Mouse (Mus musculus) cerebellum, adult 11 months (tissue): ENCODE measurements around the gene Sema5a.

ENCODE experiments used
- DNase-seq: peaks from one replicate; pipeline ENCODE4 v3.0.0; 2022

The Sema5a gene

DNA sequence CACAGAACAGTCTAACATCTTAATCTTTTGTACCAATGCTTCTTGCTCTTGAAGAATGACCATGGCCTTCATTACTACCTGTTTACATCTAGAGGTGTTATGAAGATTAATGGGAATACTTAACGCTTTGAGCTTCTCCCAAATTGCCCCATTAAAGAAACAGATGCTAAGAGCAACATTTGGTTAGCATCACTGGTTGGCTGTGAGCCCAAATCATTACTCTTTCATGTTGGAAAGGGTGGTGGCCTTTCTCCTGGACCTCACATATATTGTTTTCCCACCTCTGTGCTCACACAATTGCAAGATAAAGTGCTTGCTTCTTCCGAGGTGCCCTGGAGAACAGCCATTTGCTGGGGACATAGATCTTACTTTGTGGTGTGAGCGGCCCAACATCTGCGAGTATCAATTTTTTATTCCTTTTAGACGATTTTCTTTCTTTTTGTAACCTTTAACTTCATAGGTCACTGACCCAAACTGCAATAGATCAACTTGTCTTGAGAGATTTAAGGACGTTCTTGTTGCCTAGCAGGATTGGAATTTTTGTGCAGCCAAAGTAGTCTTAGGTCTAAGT is 227.0 kb downstream of the Sema5a start:
- no peak for DNase-seq

- no peak for DNase-seq
Observed at GRCm38 (mm10) chr15:32480747-32481146, 236.1 kb downstream of the Sema5a start.

DNA sequence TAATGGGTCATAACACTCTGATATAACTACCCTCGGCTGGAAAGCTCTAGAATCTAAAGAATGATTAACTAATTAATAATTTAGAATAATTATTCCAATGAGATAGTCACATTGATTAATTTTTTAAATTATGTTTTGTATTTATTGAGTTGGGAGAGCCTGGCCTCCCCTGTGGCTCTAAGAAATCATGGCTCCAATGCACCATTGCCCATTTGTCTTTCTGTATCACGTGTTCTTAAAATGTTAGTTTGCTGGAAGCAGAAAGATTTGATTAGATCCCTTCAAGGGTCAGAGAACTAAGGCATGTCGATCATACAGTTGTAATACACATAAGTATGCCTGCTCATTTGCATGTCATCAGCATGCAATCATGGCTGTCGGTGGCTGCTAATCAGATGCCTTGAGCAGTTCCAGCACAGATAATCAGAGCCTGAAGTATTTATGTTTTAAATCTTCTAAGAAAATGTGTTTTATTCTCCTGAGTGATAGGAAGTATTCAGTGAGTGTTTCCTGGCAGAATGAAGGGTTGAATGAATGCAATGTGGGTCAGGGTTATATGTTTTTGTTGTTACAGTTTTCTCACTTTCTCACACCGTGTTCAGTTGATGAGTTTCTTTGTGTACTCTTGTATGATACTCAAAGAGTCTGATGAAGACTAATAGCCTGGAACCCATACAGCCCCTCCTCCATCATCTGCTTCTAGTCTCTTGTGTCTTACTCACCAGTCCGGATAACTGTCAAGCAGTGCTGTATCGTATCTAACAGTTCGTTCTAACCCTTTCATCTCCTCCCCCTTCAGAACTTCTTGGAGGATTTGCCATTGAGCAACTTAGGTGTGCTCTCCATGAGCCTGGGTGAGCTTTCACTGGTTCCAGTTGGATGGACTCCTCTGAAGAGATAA is 240.7 kb downstream of the Sema5a start:
- DNase-seq: no peak

GRCm38 (mm10) chr15:32487968-32488367 is 243.4 kb downstream of the Sema5a start:
- DNase-seq: no peak

DNA sequence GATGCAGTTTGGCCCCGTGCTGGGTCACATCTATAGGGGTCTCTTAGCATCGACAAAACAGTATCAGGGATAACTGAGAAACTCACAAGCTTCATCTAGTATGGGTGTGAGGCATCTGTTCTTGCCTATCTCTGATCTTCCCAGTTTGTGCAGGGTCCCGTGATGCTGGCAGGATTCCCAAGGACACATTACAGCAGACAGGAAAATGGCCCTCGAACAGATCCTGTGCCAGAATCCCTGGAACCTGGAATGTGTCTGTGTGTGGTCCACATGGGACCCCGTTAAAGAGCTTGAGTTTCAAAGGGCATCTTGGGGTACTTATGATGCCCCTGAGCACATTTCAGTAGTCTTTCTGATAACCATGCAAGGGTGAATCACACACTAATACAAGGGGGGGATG is 249.6 kb downstream of the Sema5a start:
- no peak for DNase-seq

- DNase-seq: no peak
Observed at GRCm38 (mm10) chr15:32494899-32495298, 250.3 kb downstream of the Sema5a start.

GRCm38 (mm10) chr15:32496880-32497279 is 252.3 kb downstream of the Sema5a start:
- DNase-seq: peak; percentile 65

DNA sequence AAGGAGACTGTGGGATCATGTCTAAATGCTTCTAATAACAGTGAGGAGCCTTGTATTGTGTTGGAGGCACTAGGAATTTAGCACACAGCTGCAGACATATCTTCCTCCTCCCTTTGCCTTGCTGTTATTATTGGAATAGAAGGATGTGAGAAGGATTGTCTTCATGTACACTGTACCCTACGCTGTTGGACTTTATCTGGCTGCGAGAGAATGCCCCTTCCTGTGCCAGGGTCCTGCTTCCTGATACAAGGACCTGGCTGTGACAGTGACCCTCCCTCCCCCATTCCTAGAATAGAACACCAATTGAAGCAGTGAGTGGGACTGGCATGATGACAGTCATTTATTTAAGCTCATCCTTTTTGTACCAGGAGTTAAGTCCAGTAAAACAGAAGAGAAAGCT is 261.3 kb downstream of the Sema5a start:
- DNase-seq: no peak

DNA sequence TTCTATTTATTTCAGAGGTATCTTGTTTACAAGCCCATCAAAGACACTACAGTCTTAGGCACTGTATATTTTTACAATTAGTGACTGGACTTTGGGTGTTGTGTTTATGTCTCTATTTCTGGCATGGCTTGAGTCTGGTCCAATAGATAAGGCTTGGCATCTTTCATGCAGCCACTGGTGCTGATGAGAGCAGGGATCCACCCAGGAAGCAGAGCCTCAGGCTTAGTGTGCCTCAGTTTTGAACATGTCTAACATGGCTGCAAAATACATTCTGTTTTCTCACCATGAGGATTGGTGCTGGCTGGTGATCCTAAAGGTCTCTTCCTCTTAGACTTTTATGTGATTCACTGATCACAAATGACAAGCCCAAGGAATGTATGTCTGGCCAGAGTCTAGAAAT is 263.7 kb downstream of the Sema5a start:
- DNase-seq: no peak

- no peak for DNase-seq
Observed at GRCm38 (mm10) chr15:32514877-32515276, 270.3 kb downstream of the Sema5a start.

DNA sequence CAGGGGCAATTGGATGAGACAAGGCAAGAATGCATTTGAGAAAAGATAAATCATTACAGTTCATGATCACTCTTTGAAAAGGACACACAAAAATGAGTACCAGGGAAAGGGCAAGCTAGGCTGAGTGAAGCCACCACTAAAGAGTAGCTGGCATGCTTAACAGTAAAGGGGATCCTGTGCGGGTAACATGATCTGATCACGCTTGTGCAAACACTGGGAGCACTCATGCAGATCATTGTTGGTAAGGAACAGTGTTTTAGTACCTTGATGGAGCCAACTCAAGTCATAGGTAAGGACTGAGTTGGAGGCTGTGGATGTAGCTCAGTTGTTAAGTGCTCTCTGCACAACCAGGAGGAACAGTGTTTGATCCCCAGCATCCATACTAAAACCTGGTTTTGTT is 273.3 kb downstream of the Sema5a start:
- DNase-seq: no peak

GRCm38 (mm10) chr15:32532539-32532938 is 287.9 kb downstream of the Sema5a start:
- no peak for DNase-seq

- peak; percentile 8 for DNase-seq
Observed at GRCm38 (mm10) chr15:32533541-32534080, 289.0 kb downstream of the Sema5a start.

DNA sequence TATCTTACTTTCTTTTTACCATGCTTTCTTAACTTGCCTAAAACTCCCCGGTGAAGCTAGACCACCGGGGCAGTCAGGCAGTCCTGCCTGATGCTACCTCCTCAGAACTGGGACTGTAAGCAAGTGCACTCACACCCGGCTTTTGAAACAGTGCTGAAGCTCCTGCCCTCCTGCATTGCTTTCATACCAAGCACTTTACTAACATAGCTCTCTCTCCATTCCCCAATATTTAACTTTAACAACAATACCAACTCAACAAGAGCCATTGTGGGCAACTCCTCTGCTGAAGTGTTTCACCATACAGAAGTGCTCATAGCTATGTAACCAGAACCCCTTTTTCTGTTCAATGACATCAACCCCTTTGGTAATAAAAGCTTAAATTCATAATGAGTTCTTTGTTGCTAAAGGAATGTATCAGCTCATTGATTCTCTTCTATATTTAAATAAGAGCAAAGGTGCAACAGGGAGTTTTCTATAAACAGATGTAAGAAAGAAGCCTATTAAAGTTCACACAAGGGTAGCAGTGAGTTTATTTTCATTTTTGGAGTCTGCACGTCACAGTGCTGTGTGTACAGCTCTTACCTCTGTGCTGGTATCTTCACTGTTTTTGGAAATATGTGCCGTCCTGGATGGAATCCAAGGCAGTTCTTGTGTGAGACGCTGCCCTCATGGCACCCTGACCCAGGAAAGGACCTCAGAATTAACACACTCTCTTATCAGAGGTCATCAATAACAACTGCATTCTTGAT is 292.3 kb downstream of the Sema5a start:
- DNase-seq: no peak

- no peak for DNase-seq
Observed at GRCm38 (mm10) chr15:32537504-32537792, 292.8 kb downstream of the Sema5a start.

GRCm38 (mm10) chr15:32538092-32538491 is 293.5 kb downstream of the Sema5a start:
- no peak for DNase-seq

DNA sequence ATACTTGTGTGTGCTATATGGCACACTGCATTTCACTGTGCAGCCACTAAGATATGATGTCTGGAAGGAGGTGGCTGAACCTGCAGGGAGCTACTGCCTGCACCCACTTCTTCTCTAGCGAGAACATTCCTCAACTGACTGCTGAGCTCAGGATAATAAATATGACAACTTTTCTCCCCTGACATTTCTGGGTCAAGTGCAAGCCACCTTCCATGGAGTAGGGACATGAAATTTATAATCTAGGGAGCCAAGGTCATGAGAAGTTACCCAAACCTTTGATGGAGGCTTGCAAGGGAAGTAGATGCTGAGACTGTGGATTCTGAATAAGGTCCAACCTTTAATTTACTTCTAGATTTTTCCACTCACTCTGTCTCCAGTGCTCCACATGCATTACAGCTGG is 298.1 kb downstream of the Sema5a start:
- no peak for DNase-seq

DNA sequence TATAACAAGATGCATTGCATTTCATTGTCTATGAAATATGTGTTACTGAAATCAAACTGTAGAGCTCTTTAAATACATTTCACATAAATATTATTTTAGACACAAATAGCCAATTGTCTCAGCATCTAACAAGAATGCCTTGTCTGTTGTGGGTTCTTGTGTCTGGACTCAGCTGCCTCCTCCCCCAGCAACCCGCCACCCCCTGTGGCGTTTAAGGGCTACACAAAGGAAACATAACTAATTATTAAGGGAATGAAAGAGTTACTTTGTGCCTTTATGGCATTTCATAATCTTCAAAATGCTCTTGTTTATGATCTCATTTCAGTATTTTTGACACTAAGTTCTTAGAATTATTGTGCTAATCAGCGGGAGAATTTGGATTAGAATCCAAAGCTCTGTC is 298.6 kb downstream of the Sema5a start:
- DNase-seq: no peak

- no peak for DNase-seq
Observed at GRCm38 (mm10) chr15:32545455-32545854, 300.8 kb downstream of the Sema5a start.

- no peak for DNase-seq
Observed at GRCm38 (mm10) chr15:32546746-32547145, 302.1 kb downstream of the Sema5a start.

DNA sequence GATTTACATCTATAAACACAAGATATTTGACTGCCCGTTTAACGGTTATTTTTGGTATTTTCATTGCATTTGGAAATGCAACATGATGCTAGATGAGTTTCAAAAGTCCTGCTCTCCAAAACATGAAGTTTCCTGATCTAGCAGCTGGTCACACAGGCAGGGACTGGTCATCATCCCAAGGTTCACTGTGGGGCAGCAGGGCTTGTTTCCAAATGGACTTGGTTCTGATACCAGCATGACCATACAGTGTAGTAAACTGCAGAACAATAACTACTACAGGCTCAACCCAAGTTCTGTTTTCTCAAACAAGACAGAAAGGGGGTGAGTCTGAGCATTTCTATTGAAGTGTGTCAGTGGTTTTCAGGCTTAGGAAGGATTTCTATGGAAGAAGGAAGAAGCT is 314.3 kb downstream of the Sema5a start:
- DNase-seq: peak; percentile 8

- no peak for DNase-seq
Observed at GRCm38 (mm10) chr15:32562600-32562999, 318.0 kb downstream of the Sema5a start.

DNA sequence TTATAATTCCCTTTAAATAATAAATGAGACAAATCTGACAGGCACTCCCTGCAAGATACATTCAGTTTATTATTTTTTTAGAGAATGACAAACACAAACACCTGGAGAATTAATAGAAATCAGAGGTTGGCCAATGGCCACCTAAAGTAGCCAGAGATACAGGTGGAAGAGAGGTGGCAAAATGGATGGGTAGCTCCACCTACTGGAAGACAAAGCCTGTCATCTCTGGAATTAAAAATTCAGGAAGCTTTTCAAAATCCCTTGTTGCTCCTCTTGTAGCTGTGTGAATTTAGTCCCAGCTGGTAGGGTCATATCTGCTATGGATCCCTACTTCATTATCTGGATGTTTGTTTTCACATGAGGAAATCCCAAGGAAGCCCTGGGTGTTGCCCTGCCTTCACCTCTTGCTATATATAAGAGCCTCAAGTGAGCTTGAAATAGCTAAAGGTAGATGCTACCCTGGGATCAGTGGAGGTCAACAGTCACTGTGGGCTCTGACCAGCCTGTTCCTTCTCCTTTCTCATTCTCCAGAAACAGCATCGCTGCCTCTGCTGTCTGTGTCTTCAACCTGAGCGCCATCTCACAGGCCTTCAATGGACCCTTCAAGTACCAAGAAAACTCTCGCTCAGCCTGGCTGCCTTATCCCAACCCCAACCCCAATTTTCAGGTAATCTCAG is 323.7 kb downstream of the Sema5a start:
- peak; percentile 35 for DNase-seq
